In the genomic region with DNA sequence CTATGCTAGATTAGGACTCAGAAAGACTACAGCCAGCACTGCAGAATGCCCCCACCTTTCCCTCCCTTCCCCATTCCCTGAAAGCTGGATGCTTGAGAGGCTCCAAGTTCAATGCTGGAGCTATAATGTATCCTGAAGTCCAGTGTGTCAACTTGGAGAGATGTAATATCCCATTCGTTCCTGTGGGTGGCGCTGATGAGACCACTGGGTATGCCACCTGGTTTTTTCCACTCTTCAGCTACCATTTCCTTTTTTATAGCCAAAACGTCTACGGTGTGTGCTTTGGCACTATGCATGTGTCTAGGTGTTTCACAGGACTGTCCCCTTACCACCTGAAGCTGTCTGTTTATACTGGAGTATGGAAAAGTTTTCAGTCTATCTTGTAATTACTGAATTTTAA, we compare ENCODE assay signal across 13 mouse cellular contexts. TPM values are rescaled to one million over a fixed set of nuclear protein-coding genes. Genes with fewer than 3 reads are reported as not detected.
DNase-seq lines count a peak whose midpoint lies in the region; ATAC-seq and TF ChIP-seq lines count a peak whose summit lies in the region.
"Had no signal": no experiment of that assay in that cellular context is flagged by ENCODE, and none has a peak within 500 bp of the region (broad histone marks: within the 10 kb centered on the region; RNA-seq: fewer than 3 reads in every experiment).

No protein-coding gene starts in this region.

- H3K4me1 ChIP-seq in kidney, adult 2 months (ENCODE audit: control insufficient read depth, insufficient read depth, low read length) = peaks cover 7% of the 10 kb centered on the region; the same call in 1 of the 2 replicates
- no peaks in the 10 kb centered on the region for H3K4me1 ChIP-seq in kidney, embryonic 16.5 days (ENCODE audit: insufficient read depth, low read length)
- H3K4me1 ChIP-seq in thymus, adult 2 months (replicated peaks; ENCODE audit: control insufficient read depth, insufficient read depth, low read length) = no peaks in the 10 kb centered on the region; the same call in 1 of the 2 replicates
- H3K4me1 ChIP-seq in stomach, postnatal 0 days (replicated peaks; ENCODE audit: control insufficient read depth, insufficient read depth) = no peaks in the 10 kb centered on the region
- peaks cover 29% of the 10 kb centered on the region for H3K4me1 ChIP-seq in heart, embryonic 10.5 days
- no peaks in the 10 kb centered on the region for H3K4me1 ChIP-seq in kidney, embryonic 14.5 days (ENCODE audit: control insufficient read depth, insufficient read depth, low read length)
- H3K4me1 ChIP-seq: hindbrain, embryonic 15.5 days had no signal

- no peak for TF ChIP-seq EP300 in stomach, postnatal 0 days (optimal IDR thresholded peaks at IDR 0.05)

- H3K4me3 ChIP-seq in kidney, adult 2 months (ENCODE audit: insufficient read depth, low read depth, low read length) = no peak overlapping the region
- H3K4me3 ChIP-seq in kidney, embryonic 16.5 days (ENCODE audit: low read length) = no peak overlapping the region
- no peak overlapping the region for H3K4me3 ChIP-seq in thymus, adult 2 months (ENCODE audit: control insufficient read depth, insufficient read depth, low read length)
- H3K4me3 ChIP-seq in stomach, postnatal 0 days (ENCODE audit: low read depth, low read length) = no peak overlapping the region
- H3K4me3 ChIP-seq in heart, embryonic 10.5 days = no peak overlapping the region
- no peak overlapping the region for H3K4me3 ChIP-seq in kidney, embryonic 14.5 days (ENCODE audit: low read length)
- H3K4me3 ChIP-seq: hindbrain, embryonic 15.5 days had no signal

- no peak for DNase-seq in kidney, adult 2 months
- peak; percentile 7 for DNase-seq in thymus, adult 2 months
- DNase-seq in thymus, adult 18-20 months = no peak
- DNase-seq in WW6 (ENCODE audit: low read depth, low spot score) = peak; percentile 28
- DNase-seq in stomach, postnatal 0 days (ENCODE audit: low spot score) = no peak
- no peak for DNase-seq in heart, embryonic 10.5 days (ENCODE audit: low spot score)
- DNase-seq: cerebellum, adult 9-11 months; gastrocnemius, postnatal 36 days; layer of hippocampus, postnatal 36 days had no signal

- no peaks in the 10 kb centered on the region for H3K27me3 ChIP-seq in kidney, adult 2 months (replicated peaks; ENCODE audit: control insufficient read depth, insufficient read depth, low read length)
- H3K27me3 ChIP-seq in kidney, embryonic 16.5 days (ENCODE audit: insufficient read depth, low read length) = no peaks in the 10 kb centered on the region
- no peaks in the 10 kb centered on the region for H3K27me3 ChIP-seq in thymus, adult 2 months (ENCODE audit: control insufficient read depth, insufficient read depth, low read length)
- no peaks in the 10 kb centered on the region for H3K27me3 ChIP-seq in stomach, postnatal 0 days (ENCODE audit: control insufficient read depth, insufficient read depth, low read length)
- H3K27me3 ChIP-seq in heart, embryonic 10.5 days (ENCODE audit: insufficient read depth, poor library complexity, severe bottlenecking) = peaks cover 14% of the 10 kb centered on the region; the same call in 1 of the 2 replicates
- no peaks in the 10 kb centered on the region for H3K27me3 ChIP-seq in kidney, embryonic 14.5 days (ENCODE audit: control insufficient read depth, insufficient read depth, low read length)
- H3K27me3 ChIP-seq: hindbrain, embryonic 15.5 days had no signal

- no peak overlapping the region for H3K27ac ChIP-seq in kidney, adult 2 months (ENCODE audit: insufficient read depth, low read depth, low read length)
- H3K27ac ChIP-seq in kidney, embryonic 16.5 days (ENCODE audit: low read length) = no peak overlapping the region
- no peak overlapping the region for H3K27ac ChIP-seq in thymus, adult 2 months (ENCODE audit: control insufficient read depth, insufficient read depth, low read length)
- H3K27ac ChIP-seq in stomach, postnatal 0 days (replicated peaks) = no peak overlapping the region
- no peak overlapping the region for H3K27ac ChIP-seq in heart, embryonic 10.5 days
- no peak overlapping the region for H3K27ac ChIP-seq in kidney, embryonic 14.5 days (ENCODE audit: low read depth, low read length)
- H3K27ac ChIP-seq: hindbrain, embryonic 15.5 days had no signal

- no peaks in the 10 kb centered on the region for H3K9me3 ChIP-seq in kidney, embryonic 16.5 days (ENCODE audit: low read length)
- H3K9me3 ChIP-seq in stomach, postnatal 0 days (ENCODE audit: control insufficient read depth, low read length) = no peaks in the 10 kb centered on the region
- H3K9me3 ChIP-seq in heart, embryonic 10.5 days = no peaks in the 10 kb centered on the region
- H3K9me3 ChIP-seq in kidney, embryonic 14.5 days (ENCODE audit: control insufficient read depth, low read length) = no peaks in the 10 kb centered on the region
- H3K9me3 ChIP-seq: hindbrain, embryonic 15.5 days had no signal

- H3K9ac ChIP-seq in kidney, embryonic 16.5 days (replicated peaks; ENCODE audit: low read length) = no peak overlapping the region
- no peak overlapping the region for H3K9ac ChIP-seq in stomach, postnatal 0 days (ENCODE audit: low read length)
- no peak overlapping the region for H3K9ac ChIP-seq in kidney, embryonic 14.5 days (ENCODE audit: low read depth, low read length)
- H3K9ac ChIP-seq: hindbrain, embryonic 15.5 days had no signal

- no peak for ATAC-seq in kidney, embryonic 16.5 days (ENCODE audit: low FRiP score, low TSS enrichment)
- no peak for ATAC-seq in stomach, postnatal 0 days (ENCODE audit: low FRiP score, low TSS enrichment)
- no peak for ATAC-seq in kidney, embryonic 14.5 days (ENCODE audit: low FRiP score, low TSS enrichment)
- ATAC-seq: activated CD4-positive, CD25-positive, alpha-beta regulatory T cell, adult 4 months had no signal

- H3K4me2 ChIP-seq in kidney, embryonic 16.5 days (replicated peaks; ENCODE audit: low read depth, low read length) = no peak overlapping the region
- H3K4me2 ChIP-seq in stomach, postnatal 0 days (replicated peaks; ENCODE audit: low read depth) = no peak overlapping the region
- H3K4me2 ChIP-seq in kidney, embryonic 14.5 days (replicated peaks; ENCODE audit: low read depth, low read length) = no peak overlapping the region
- H3K4me2 ChIP-seq: hindbrain, embryonic 15.5 days had no signal

- TF ChIP-seq CTCF in kidney, adult 2 months (conservative IDR thresholded peaks at IDR 0.05; ENCODE audit: insufficient read depth, insufficient read length, low read depth, low read length) = peak; percentile 27; the same call in 1 of the 2 replicates
- no peak for TF ChIP-seq CTCF in thymus, adult 2 months (IDR thresholded peaks at IDR 0.05; ENCODE audit: borderline replicate concordance, control insufficient read depth, extremely low read depth, insufficient read depth, low read length, poor library complexity)
- peak; percentile 56 for TF ChIP-seq CTCF in stomach, postnatal 0 days (IDR thresholded peaks at IDR 0.05; ENCODE audit: low read depth)

- no peak for TF ChIP-seq POLR2A in kidney, adult 2 months (IDR thresholded peaks at IDR 0.05; ENCODE audit: low read depth, low read length)
- no peak for TF ChIP-seq POLR2A in thymus, adult 2 months (IDR thresholded peaks at IDR 0.05; ENCODE audit: control insufficient read depth, extremely low read depth, insufficient read depth, low read length, poor library complexity)

- WGBS in kidney, adult 2 months = 27% methylated on average over 4 of the region's 4 CpGs
- WGBS in kidney, embryonic 16.5 days = 41% methylated on average over 4 of the region's 4 CpGs
- 21% methylated on average over 4 of the region's 4 CpGs for WGBS in thymus, adult 2 months
- WGBS in stomach, postnatal 0 days = 37% methylated on average over 4 of the region's 4 CpGs
- WGBS in heart, embryonic 10.5 days = 35% methylated on average over 4 of the region's 4 CpGs
- WGBS in kidney, embryonic 14.5 days = 46% methylated on average over 4 of the region's 4 CpGs

- no peaks in the 10 kb centered on the region for H3K36me3 ChIP-seq in kidney, adult 2 months (ENCODE audit: control insufficient read depth, insufficient read depth, low read length)
- H3K36me3 ChIP-seq in kidney, embryonic 16.5 days (ENCODE audit: insufficient read depth, low read length) = no peaks in the 10 kb centered on the region
- H3K36me3 ChIP-seq in thymus, adult 2 months (ENCODE audit: control insufficient read depth, insufficient read depth, low read length) = no peaks in the 10 kb centered on the region
- H3K36me3 ChIP-seq in stomach, postnatal 0 days (ENCODE audit: control insufficient read depth, insufficient read depth, low read length) = no peaks in the 10 kb centered on the region
- H3K36me3 ChIP-seq in heart, embryonic 10.5 days = no peaks in the 10 kb centered on the region
- no peaks in the 10 kb centered on the region for H3K36me3 ChIP-seq in kidney, embryonic 14.5 days (ENCODE audit: control insufficient read depth, insufficient read depth, low read length)
- H3K36me3 ChIP-seq: hindbrain, embryonic 15.5 days had no signal

RNA-seq across cellular contexts. Expression of a gene that starts 14.0 kb away (rescaled TPM):
- polyA plus RNA-seq in kidney, adult 2 months (2012; rRNA removed) = 1.4 and 1.7 TPM in 2 replicates
- polyA plus RNA-seq in kidney, embryonic 16.5 days (2015; fragmentation: Nextera tagmentation; extraction: Ambion mirVana) = 0.35 and 0.73 TPM in 2 replicates
- 0.17 and 0.55 TPM in 2 replicates for polyA plus RNA-seq in thymus, adult 2 months (2012; rRNA removed)
- polyA plus RNA-seq in stomach, postnatal 0 days (2015; fragmentation: Nextera tagmentation; extraction: Ambion mirVana) = 11.1 and 11.8 TPM in 2 replicates
- 0.11 and 0.29 TPM in 2 replicates for polyA plus RNA-seq in heart, embryonic 10.5 days (2016; fragmentation: Nextera tagmentation; extraction: Ambion mirVana)
- polyA plus RNA-seq in kidney, embryonic 14.5 days (2014; fragmentation: Nextera tagmentation; extraction: Ambion mirVana) = 0.14 and 0.43 TPM in 2 replicates

RNA-seq across cellular contexts. Expression of a gene that starts 58.6 kb away (rescaled TPM):
- 427 and 440 TPM in 2 replicates for polyA plus RNA-seq in kidney, adult 2 months (2012; rRNA removed)
- 59.8 and 60.4 TPM in 2 replicates for polyA plus RNA-seq in kidney, embryonic 16.5 days (2015; fragmentation: Nextera tagmentation; extraction: Ambion mirVana)
- polyA plus RNA-seq in thymus, adult 2 months (2012; rRNA removed) = 39.0 and 46.9 TPM in 2 replicates
- 23.6 and 31.3 TPM in 2 replicates for polyA plus RNA-seq in stomach, postnatal 0 days (2015; fragmentation: Nextera tagmentation; extraction: Ambion mirVana)
- polyA plus RNA-seq in heart, embryonic 10.5 days (2016; fragmentation: Nextera tagmentation; extraction: Ambion mirVana) = 36.9 and 38.0 TPM in 2 replicates
- 41.6 and 44.8 TPM in 2 replicates for polyA plus RNA-seq in kidney, embryonic 14.5 days (2014; fragmentation: Nextera tagmentation; extraction: Ambion mirVana)

RNA-seq across cellular contexts. Expression of a gene that starts 59.4 kb away (rescaled TPM):
- 15.9 and 20.9 TPM in 2 replicates for polyA plus RNA-seq in kidney, adult 2 months (2012; rRNA removed)
- 20.3 and 20.7 TPM in 2 replicates for polyA plus RNA-seq in kidney, embryonic 16.5 days (2015; fragmentation: Nextera tagmentation; extraction: Ambion mirVana)
- 11.3 and 12.2 TPM in 2 replicates for polyA plus RNA-seq in thymus, adult 2 months (2012; rRNA removed)
- polyA plus RNA-seq in stomach, postnatal 0 days (2015; fragmentation: Nextera tagmentation; extraction: Ambion mirVana) = 4.4 and 4.8 TPM in 2 replicates
- polyA plus RNA-seq in heart, embryonic 10.5 days (2016; fragmentation: Nextera tagmentation; extraction: Ambion mirVana) = 16.1 and 16.3 TPM in 2 replicates
- 14.4 and 21.2 TPM in 2 replicates for polyA plus RNA-seq in kidney, embryonic 14.5 days (2014; fragmentation: Nextera tagmentation; extraction: Ambion mirVana)

Comparison
In these comparisons a context has a peak if more than half of its experiments do, and no peak if none do; other contexts are left out.
1. DNase-seq: peak in thymus, adult 2 months (single experiment) and WW6 (single experiment); none in kidney, adult 2 months (single experiment), thymus, adult 18-20 months (0 of 2), stomach, postnatal 0 days (single experiment) and heart, embryonic 10.5 days (single experiment).